Mouse (Mus musculus) intestine, postnatal 0 days (tissue): ENCODE measurements around the gene Gm28051. TPM values are rescaled to one million over a fixed set of nuclear protein-coding genes. Genes with fewer than 3 reads are reported as not detected.
A peak's percentile ranks its signal among the peaks of the same experiment; 100 is the strongest.

Source experiments
- ATAC-seq: fragments of 200-750 bp; cut with Nextera tagmentation; 2 replicates; pipeline ENCODE4 v1.8.0; 2017; ENCODE audit warnings: mild to moderate bottlenecking, moderate TSS enrichment, moderate library complexity
- H3K27ac ChIP-seq: fragments of 300-500 bp; sonication (generic); 2 replicates; pipeline ENCODE4 v1.5.1; 2014; ENCODE audit warnings: mild to moderate bottlenecking, low read depth, low read length, moderate library complexity
- H3K27me3 ChIP-seq: fragments of 300-500 bp; sonication (generic); replicated peaks from 2 replicates; pipeline ENCODE4 v1.6.1; 2014; ENCODE audit warnings: low read length, mixed read lengths; ENCODE audit not compliant: control insufficient read depth, insufficient read depth
- H3K36me3 ChIP-seq: fragments of 300-500 bp; sonication (generic); 2 replicates; pipeline ENCODE4 v1.6.1; 2014; ENCODE audit warnings: mild to moderate bottlenecking, moderate library complexity; ENCODE audit not compliant: control insufficient read depth, insufficient read depth
- H3K4me1 ChIP-seq: fragments of 300-500 bp; sonication (generic); replicated peaks from 2 replicates; pipeline ENCODE4 v1.6.1; 2014; ENCODE audit warnings: antibody characterized with exemption, low read length, mixed read lengths; ENCODE audit not compliant: control insufficient read depth, insufficient read depth
- H3K4me2 ChIP-seq: fragments of 300-500 bp; sonication (generic); replicated peaks from 2 replicates; pipeline ENCODE4 v1.6.1; 2014; ENCODE audit warnings: low read depth, mild to moderate bottlenecking, moderate library complexity
- H3K4me3 ChIP-seq: fragments of 300-500 bp; sonication (generic); 2 replicates; pipeline ENCODE4 v1.5.1; 2014; ENCODE audit warnings: low read depth, low read length
- H3K9ac ChIP-seq: fragments of 300-500 bp; sonication (generic); 2 replicates; pipeline ENCODE4 v1.6.1; 2014; ENCODE audit warnings: mild to moderate bottlenecking, low read depth, low read length
- H3K9me3 ChIP-seq: fragments of 300-500 bp; sonication (generic); 2 replicates; pipeline ENCODE4 v1.6.1; 2016; ENCODE audit warnings: mixed run types; ENCODE audit not compliant: control insufficient read depth
- CTCF ChIP-seq: sonication (generic); IDR thresholded peaks from 2 replicates; pipeline ENCODE4 v1.5.1; 2016; ENCODE audit warnings: low read depth, mild to moderate bottlenecking, control low read depth, antibody characterized with exemption, moderate library complexity
- WGBS: fragments of 180-500 bp; shearing (Covaris S2); extraction: QIAGEN DNeasy Blood & Tissue Kit; methylation state at CpG from one replicate; pipeline ENCODE4 v1.1.7; 2014; 5-methylcytosine and 5-hydroxymethylcytosine counted together
- polyA plus RNA-seq: library from polyadenylated mRNA; unstranded; fragments of >200 nt; fragmentation: Nextera tagmentation; extraction: Ambion mirVana; gene quantifications from 2 replicates; pipeline ENCODE4 v1.2.1, GENCODE M21; 2015

Gm28051 gene
- polyA plus RNA-seq, 1 experiment from 2014 or later = not detected

- no peaks in the 10 kb centered on the region for H3K9me3 ChIP-seq
- no peaks in the 10 kb centered on the region for H3K4me1 ChIP-seq
- peak; percentile 53 for TF ChIP-seq CTCF
- 52% methylated on average over 3 of the region's 3 CpGs for WGBS
- H3K27me3 ChIP-seq = no peaks in the 10 kb centered on the region
- no peak overlapping the region for H3K9ac ChIP-seq
- no peak overlapping the region for H3K4me2 ChIP-seq
- peak; percentile 56; the same call in 1 of the 2 replicates for ATAC-seq
- H3K27ac ChIP-seq = no peak overlapping the region
- H3K4me3 ChIP-seq = no peak overlapping the region
- H3K36me3 ChIP-seq = peaks cover 42% of the 10 kb centered on the region
Observed at GRCm38 (mm10) chr12:102779452-102779851, 21.9 kb upstream of the Gm28051 start.

GRCm38 (mm10) chr12:102778151-102778550, 20.6 kb upstream of the Gm28051 start:
- Histone ChIP-seq H3K4me1 (no peaks in the 10 kb centered on the region), H3K4me3 (no peak overlapping the region), H3K4me2 (no peak overlapping the region), H3K27ac (no peak overlapping the region), H3K9ac (no peak overlapping the region), H3K9me3 (no peaks in the 10 kb centered on the region), H3K27me3 (no peaks in the 10 kb centered on the region), H3K36me3 (peaks cover 42% of the 10 kb centered on the region)
- WGBS = 81% methylated on average over 5 of the region's 5 CpGs
- no peak for ATAC-seq
- TF ChIP-seq CTCF = no peak

DNA sequence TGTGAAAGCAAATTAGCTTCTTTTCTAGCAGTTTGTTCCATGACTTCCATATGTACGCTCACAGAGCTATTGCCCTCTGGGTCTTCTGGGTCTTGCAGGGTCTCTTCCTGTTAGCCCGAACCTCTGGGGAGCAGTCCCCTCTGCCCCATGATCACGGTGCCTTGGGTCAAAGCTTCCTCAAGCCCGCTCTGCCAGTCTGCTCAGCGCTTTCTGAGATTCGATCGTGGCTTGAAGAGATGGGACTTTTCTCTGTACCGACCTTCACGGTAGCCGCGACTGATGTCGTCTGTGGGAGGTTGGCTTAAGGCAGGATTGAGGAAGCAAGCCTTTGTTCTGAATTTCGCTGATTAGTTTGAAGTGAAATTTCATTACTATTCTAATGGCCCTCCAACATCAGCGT, 18.5 kb upstream of the Gm28051 start:
- H3K4me2 ChIP-seq = no peak overlapping the region
- 94% methylated on average over 14 of the region's 14 CpGs for WGBS
- H3K9ac ChIP-seq = no peak overlapping the region
- no peak overlapping the region for H3K27ac ChIP-seq
- no peaks in the 10 kb centered on the region for H3K9me3 ChIP-seq
- H3K36me3 ChIP-seq = peaks cover 59% of the 10 kb centered on the region
- no peaks in the 10 kb centered on the region for H3K27me3 ChIP-seq
- no peak for ATAC-seq
- no peak overlapping the region for H3K4me3 ChIP-seq
- TF ChIP-seq CTCF = no peak
- no peaks in the 10 kb centered on the region for H3K4me1 ChIP-seq

- WGBS = 92% methylated on average over 5 of the region's 5 CpGs
- TF ChIP-seq CTCF = no peak
- Histone ChIP-seq H3K4me1 (no peaks in the 10 kb centered on the region), H3K9ac (no peak overlapping the region), H3K27me3 (no peaks in the 10 kb centered on the region), H3K9me3 (no peaks in the 10 kb centered on the region), H3K27ac (no peak overlapping the region), H3K4me3 (no peak overlapping the region), H3K36me3 (peaks cover 80% of the 10 kb centered on the region), H3K4me2 (no peak overlapping the region)
- ATAC-seq = no peak
Observed at GRCm38 (mm10) chr12:102772676-102773075, 15.1 kb upstream of the Gm28051 start.

- TF ChIP-seq CTCF = no peak
- WGBS = 97% methylated on average over 8 of the region's 8 CpGs
- Histone ChIP-seq H3K36me3 (peaks cover 82% of the 10 kb centered on the region), H3K9ac (no peak overlapping the region), H3K27ac (peak overlapping the region; percentile 41; the same call in 1 of the 2 replicates), H3K4me2 (no peak overlapping the region), H3K9me3 (no peaks in the 10 kb centered on the region), H3K4me1 (no peaks in the 10 kb centered on the region), H3K27me3 (no peaks in the 10 kb centered on the region), H3K4me3 (no peak overlapping the region)
- no peak for ATAC-seq
Observed at GRCm38 (mm10) chr12:102771601-102772000, 14.0 kb upstream of the Gm28051 start.

- 93% methylated on average over 4 of the region's 4 CpGs for WGBS
- Histone ChIP-seq H3K4me2 (no peak overlapping the region), H3K27ac (no peak overlapping the region), H3K27me3 (no peaks in the 10 kb centered on the region), H3K4me1 (no peaks in the 10 kb centered on the region), H3K4me3 (no peak overlapping the region), H3K36me3 (peaks cover 77% of the 10 kb centered on the region), H3K9me3 (no peaks in the 10 kb centered on the region), H3K9ac (no peak overlapping the region)
- no peak for ATAC-seq
- peak; percentile 62 for TF ChIP-seq CTCF
Observed at GRCm38 (mm10) chr12:102769000-102769399, 11.4 kb upstream of the Gm28051 start.

DNA sequence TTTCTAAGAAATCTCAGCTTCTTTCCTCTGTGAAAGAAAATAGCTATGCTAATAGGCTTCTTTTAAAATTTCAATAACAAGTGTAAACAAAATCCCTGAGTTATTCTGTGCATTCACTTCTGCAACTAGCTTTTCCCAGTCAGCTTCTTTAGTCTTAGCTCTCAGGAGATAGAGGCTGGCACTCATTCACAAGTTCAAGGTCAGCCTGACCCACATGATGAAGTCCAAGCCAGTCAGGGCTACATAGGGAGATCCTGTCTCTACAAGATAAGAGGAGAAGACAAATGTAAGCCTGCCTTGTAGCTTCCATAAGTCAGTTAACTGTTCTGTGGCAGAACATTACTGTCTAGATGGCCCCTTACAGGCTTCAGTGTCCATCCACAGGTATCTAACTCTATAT, 6.1 kb upstream of the Gm28051 start:
- H3K27ac ChIP-seq = no peak overlapping the region
- peaks cover 31% of the 10 kb centered on the region for H3K36me3 ChIP-seq
- H3K9me3 ChIP-seq = no peaks in the 10 kb centered on the region
- no peak for TF ChIP-seq CTCF
- no peak overlapping the region for H3K4me3 ChIP-seq
- no peak overlapping the region for H3K4me2 ChIP-seq
- no peak for ATAC-seq
- no peak overlapping the region for H3K9ac ChIP-seq
- no peaks in the 10 kb centered on the region for H3K4me1 ChIP-seq
- no peaks in the 10 kb centered on the region for H3K27me3 ChIP-seq
